Mouse (Mus musculus): Measurements from ENCODE around the gene Gm9936. TPM values are rescaled to one million over a fixed set of nuclear protein-coding genes. Genes with fewer than 3 reads are reported as not detected.

Gm9936 gene
- polyA plus RNA-seq, 1 experiment from 2014 or later = 0.28 TPM

GRCm38 (mm10) chr5:114836886-114837285 is 21.6 kb downstream of the Gm9936 start:
- 70% methylated on average over 12 of the region's 12 CpGs for WGBS
- Histone ChIP-seq H3K36me3 (no peaks in the 10 kb centered on the region), H3K27ac (no peak overlapping the region), H3K4me3 (no peak overlapping the region), H3K4me2 (replicated peaks) (no peak overlapping the region), H3K9ac (no peak overlapping the region), H3K27me3 (no peaks in the 10 kb centered on the region), H3K4me1 (peaks cover 2% of the 10 kb centered on the region), H3K9me3 (no peaks in the 10 kb centered on the region)
- no peak for ATAC-seq (ENCODE audit: insufficient number of reproducible peaks, insufficient read depth, low FRiP score, low TSS enrichment)

GRCm38 (mm10) chr5:114829740-114830139 is 28.7 kb downstream of the Gm9936 start:
- Histone ChIP-seq H3K4me2 (replicated peaks) (no peak overlapping the region), H3K27me3 (no peaks in the 10 kb centered on the region), H3K4me3 (no peak overlapping the region), H3K4me1 (0 out of 2 replicates have a peak, but pooled peaks cover 5% of the 10 kb centered on the region), H3K9me3 (no peaks in the 10 kb centered on the region), H3K27ac (no peak overlapping the region), H3K9ac (no peak overlapping the region), H3K36me3 (no peaks in the 10 kb centered on the region)
- 65% methylated on average over 3 of the region's 3 CpGs for WGBS
- no peak for ATAC-seq (ENCODE audit: insufficient number of reproducible peaks, insufficient read depth, low FRiP score, low TSS enrichment)

- no peak for ATAC-seq (ENCODE audit: insufficient number of reproducible peaks, insufficient read depth, low FRiP score, low TSS enrichment)
- Histone ChIP-seq H3K9ac (no peak overlapping the region), H3K27me3 (no peaks in the 10 kb centered on the region), H3K36me3 (no peaks in the 10 kb centered on the region), H3K27ac (no peak overlapping the region), H3K4me1 (0 out of 2 replicates have a peak, but pooled peaks cover 5% of the 10 kb centered on the region), H3K4me3 (no peak overlapping the region), H3K4me2 (replicated peaks) (no peak overlapping the region), H3K9me3 (no peaks in the 10 kb centered on the region)
- 88% methylated on average over 12 of the region's 12 CpGs for WGBS
Measured at GRCm38 (mm10) chr5:114827427-114827826, 31.1 kb downstream of the Gm9936 start.

- ATAC-seq (ENCODE audit: insufficient number of reproducible peaks, insufficient read depth, low FRiP score, low TSS enrichment) = peak; percentile 79
- Histone ChIP-seq H3K4me1 (0 out of 2 replicates have a peak, but pooled peaks cover 5% of the 10 kb centered on the region), H3K9me3 (no peaks in the 10 kb centered on the region), H3K36me3 (peaks cover 9% of the 10 kb centered on the region), H3K27ac (no peak overlapping the region; the same call in 1 of the 2 replicates), H3K27me3 (no peaks in the 10 kb centered on the region), H3K9ac (peak overlapping the region; percentile 5; the same call in 1 of the 2 replicates), H3K4me2 (replicated peaks) (peak overlapping the region; percentile 61), H3K4me3 (peak overlapping the region; percentile 33)
- WGBS = 10% methylated on average over 27 of the region's 27 CpGs
Measured at GRCm38 (mm10) chr5:114825978-114826691, 32.3 kb downstream of the Gm9936 start.

GRCm38 (mm10) chr5:114824197-114824596 is 34.3 kb downstream of the Gm9936 start:
- no peak overlapping the region for H3K27ac ChIP-seq

GRCm38 (mm10) chr5:114822796-114823688 is 35.4 kb downstream of the Gm9936 start, which contains the start of gene 1500011B03Rik:
1500011B03Rik (minus strand) TSS chr5:114823468.
- H3K9me3 ChIP-seq = no peaks in the 10 kb centered on the region
- 8% methylated on average over 53 of the region's 53 CpGs for WGBS
- peak within 1 kb of the TSS; percentile 49 for H3K4me2 ChIP-seq (replicated peaks)
- H3K36me3 ChIP-seq = peaks cover 9% of the 10 kb centered on the region
- peak within 1 kb of the TSS; percentile 82 for H3K27ac ChIP-seq
- H3K4me1 ChIP-seq = 0 out of 2 replicates have a peak, but pooled peaks cover 5% of the 10 kb centered on the region
- peak within 1 kb of the TSS; percentile 71 for H3K9ac ChIP-seq
- H3K4me3 ChIP-seq = peak within 1 kb of the TSS; percentile 66
- no peaks in the 10 kb centered on the region for H3K27me3 ChIP-seq
- peak; percentile 81 for ATAC-seq (ENCODE audit: insufficient number of reproducible peaks, insufficient read depth, low FRiP score, low TSS enrichment)

More at GRCm38 (mm10) chr5:114824197-114824596, 34.3 kb downstream of the Gm9936 start:
- Histone ChIP-seq H3K4me2 (replicated peaks) (no peak overlapping the region), H3K9ac (no peak overlapping the region), H3K27me3 (no peaks in the 10 kb centered on the region), H3K36me3 (peaks cover 9% of the 10 kb centered on the region), H3K4me3 (no peak overlapping the region), H3K4me1 (0 out of 2 replicates have a peak, but pooled peaks cover 5% of the 10 kb centered on the region), H3K9me3 (no peaks in the 10 kb centered on the region)
- 17% methylated on average over 9 of the region's 9 CpGs for WGBS
- 0 out of 2 replicates have a peak, but pooled peaks have one; percentile 38 for ATAC-seq (ENCODE audit: insufficient number of reproducible peaks, insufficient read depth, low FRiP score, low TSS enrichment)

GRCm38 (mm10) chr5:114818124-114818523 is 40.4 kb downstream of the Gm9936 start:
- no peak overlapping the region for H3K27ac ChIP-seq
- no peak for ATAC-seq (ENCODE audit: insufficient number of reproducible peaks, insufficient read depth, low FRiP score, low TSS enrichment)
- no peaks in the 10 kb centered on the region for H3K27me3 ChIP-seq
- no peak overlapping the region for H3K4me2 ChIP-seq (replicated peaks)
- no peak overlapping the region for H3K4me3 ChIP-seq
- 80% methylated on average over 11 of the region's 11 CpGs for WGBS
- H3K4me1 ChIP-seq = no peaks in the 10 kb centered on the region
- H3K9ac ChIP-seq = no peak overlapping the region
- H3K9me3 ChIP-seq = no peaks in the 10 kb centered on the region
- peaks cover 9% of the 10 kb centered on the region for H3K36me3 ChIP-seq

- no peak overlapping the region for H3K4me3 ChIP-seq
Measured at GRCm38 (mm10) chr5:114816599-114816998, 41.9 kb downstream of the Gm9936 start.

GRCm38 (mm10) chr5:114813525-114814181 is 44.8 kb downstream of the Gm9936 start:
- no peaks in the 10 kb centered on the region for H3K27me3 ChIP-seq
- WGBS = under 1% methylated on average over 50 of the region's 50 CpGs
- peak overlapping the region; percentile 93 for H3K27ac ChIP-seq
- peak overlapping the region; percentile 78 for H3K9ac ChIP-seq
- peaks cover 6% of the 10 kb centered on the region for H3K4me1 ChIP-seq
- H3K4me3 ChIP-seq = peak overlapping the region; percentile 93
- peaks cover 18% of the 10 kb centered on the region for H3K36me3 ChIP-seq
- ATAC-seq (ENCODE audit: insufficient number of reproducible peaks, insufficient read depth, low FRiP score, low TSS enrichment) = peak; percentile 89
- H3K9me3 ChIP-seq = no peaks in the 10 kb centered on the region
- peak overlapping the region; percentile 54 for H3K4me2 ChIP-seq (replicated peaks)

More at GRCm38 (mm10) chr5:114816599-114816998, 41.9 kb downstream of the Gm9936 start:
- Histone ChIP-seq H3K9me3 (no peaks in the 10 kb centered on the region), H3K27me3 (no peaks in the 10 kb centered on the region), H3K4me2 (replicated peaks) (no peak overlapping the region), H3K36me3 (peaks cover 3% of the 10 kb centered on the region), H3K4me1 (peaks cover 3% of the 10 kb centered on the region; the same call in 1 of the 2 replicates), H3K9ac (no peak overlapping the region), H3K27ac (no peak overlapping the region)
- ATAC-seq (ENCODE audit: insufficient number of reproducible peaks, insufficient read depth, low FRiP score, low TSS enrichment) = no peak
- WGBS = 60% methylated on average over 6 of the region's 6 CpGs

- Histone ChIP-seq H3K27me3 (no peaks in the 10 kb centered on the region), H3K36me3 (peaks cover 41% of the 10 kb centered on the region), H3K4me3 (no peak overlapping the region), H3K4me1 (peaks cover 14% of the 10 kb centered on the region), H3K4me2 (replicated peaks) (no peak overlapping the region), H3K9me3 (no peaks in the 10 kb centered on the region), H3K27ac (no peak overlapping the region), H3K9ac (no peak overlapping the region)
- ATAC-seq (ENCODE audit: insufficient number of reproducible peaks, insufficient read depth, low FRiP score, low TSS enrichment) = no peak
- 88% methylated on average over 5 of the region's 5 CpGs for WGBS
Measured at GRCm38 (mm10) chr5:114809826-114810225, 48.7 kb downstream of the Gm9936 start.

- peaks cover 14% of the 10 kb centered on the region for H3K4me1 ChIP-seq
- no peak overlapping the region for H3K4me3 ChIP-seq
- 75% methylated on average over 10 of the region's 10 CpGs for WGBS
- H3K9me3 ChIP-seq = no peaks in the 10 kb centered on the region
- ATAC-seq (ENCODE audit: insufficient number of reproducible peaks, insufficient read depth, low FRiP score, low TSS enrichment) = no peak
- no peak overlapping the region for H3K27ac ChIP-seq
- H3K9ac ChIP-seq = no peak overlapping the region
- H3K27me3 ChIP-seq = no peaks in the 10 kb centered on the region
- no peak overlapping the region for H3K4me2 ChIP-seq (replicated peaks)
- H3K36me3 ChIP-seq = peaks cover 47% of the 10 kb centered on the region
Measured at GRCm38 (mm10) chr5:114809181-114809756, 49.2 kb downstream of the Gm9936 start.

Data from embryonic facial prominence, embryonic 12.5 days (tissue).